Mouse (Mus musculus): ENCODE data around the gene Atp6v0a2. TPM values are rescaled to one million over a fixed set of nuclear protein-coding genes. Genes with fewer than 3 reads are reported as not detected.

The Atp6v0a2 gene
- polyA plus RNA-seq (2021; fragmentation: Nextera tagmentation): 19.3 and 25.1 TPM in 2 replicates
- long read RNA-seq, experiment 1, full-length matches to known transcripts: 43 of 57 reads
- long read RNA-seq, experiment 1, partial matches to known transcripts: 7 of 57 reads
- long read RNA-seq, experiment 1, other reads (novel, unspliced or antisense): 7 of 57 reads
- long read RNA-seq, experiment 2, full-length matches to known transcripts: 293 of 349 reads
- long read RNA-seq, experiment 2, partial matches to known transcripts: 15 of 349 reads
- long read RNA-seq, experiment 2, other reads (novel, unspliced or antisense): 41 of 349 reads

DNA sequence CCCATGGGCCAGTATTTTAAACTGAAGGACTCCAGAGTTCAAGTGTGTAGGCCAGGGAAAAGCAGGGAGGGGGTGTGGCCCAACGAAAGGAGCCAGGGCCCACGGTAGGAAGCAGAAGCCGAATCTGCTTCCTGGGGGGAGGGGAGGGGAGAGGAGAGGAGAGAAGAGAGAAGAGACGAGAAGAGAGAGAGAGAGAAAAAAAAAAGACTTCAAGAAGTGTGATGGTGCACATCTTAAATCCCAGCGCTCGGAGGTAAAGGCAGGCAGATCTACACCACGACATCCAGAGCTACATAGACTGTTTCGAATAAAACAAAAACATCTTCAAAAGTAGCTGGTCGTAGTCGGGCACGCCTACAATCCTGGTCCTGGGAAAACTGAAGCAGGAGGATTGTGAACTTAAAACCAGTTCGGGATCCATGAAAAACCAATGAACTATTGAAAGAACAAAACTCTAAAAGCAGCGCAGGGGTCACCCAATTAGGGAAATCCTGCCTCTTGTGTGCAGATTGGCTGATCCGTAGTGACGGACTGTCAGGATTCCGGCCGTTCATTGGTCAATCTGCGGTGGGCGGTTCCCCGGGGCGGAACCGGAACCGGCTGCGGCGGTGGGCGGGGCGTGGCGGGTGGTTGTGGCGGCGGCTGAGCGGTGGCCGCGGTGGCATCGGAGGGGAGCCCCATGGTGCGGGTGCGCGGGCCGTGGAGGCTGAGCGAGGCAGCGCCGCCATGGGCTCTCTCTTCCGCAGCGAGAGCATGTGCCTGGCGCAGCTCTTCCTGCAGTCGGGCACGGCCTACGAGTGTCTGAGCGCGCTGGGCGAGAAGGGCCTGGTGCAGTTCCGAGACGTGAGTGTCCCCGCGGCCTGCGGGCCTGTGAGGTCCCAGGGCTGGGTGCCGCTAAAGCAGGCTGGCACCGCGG, at the start of gene Atp6v0a2:
Gene Atp6v0a2, plus strand, starts transcription at position 129 of the 916 bp plus-strand sequence.

DNA sequence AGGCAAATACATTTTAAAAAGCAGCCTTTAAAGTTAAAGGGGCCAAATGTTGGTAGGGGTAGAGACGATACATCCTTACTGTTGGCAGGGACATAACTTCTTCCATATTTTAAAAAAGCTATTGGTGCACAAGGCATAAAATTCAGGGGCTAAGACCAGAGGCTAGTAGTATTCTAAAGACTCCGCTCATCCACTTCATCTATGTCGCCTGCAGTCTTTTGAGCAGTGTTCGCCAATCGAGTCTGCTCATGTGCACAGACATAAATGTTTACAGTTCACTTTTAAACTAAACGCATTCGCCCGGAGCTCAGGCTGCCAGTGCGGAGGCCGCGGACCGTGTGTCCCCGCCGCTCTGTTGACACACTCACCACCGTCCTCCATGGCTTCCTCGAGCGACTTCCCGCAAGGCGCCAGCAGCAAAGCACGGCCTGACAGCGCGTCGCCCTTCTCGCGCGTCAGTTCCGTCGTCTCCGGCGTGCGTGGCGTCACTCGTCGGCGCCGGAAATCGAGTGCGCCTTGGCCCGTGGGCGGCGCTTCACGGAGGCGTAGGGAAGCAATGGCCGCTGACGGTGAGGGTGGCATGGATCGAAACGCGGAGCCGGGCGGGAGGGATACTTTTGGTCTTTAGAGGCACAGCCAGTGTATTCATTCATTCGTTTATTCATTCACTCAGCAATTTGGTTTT, 49.6 kb upstream of the Atp6v0a2 start, which contains the start of the genes Eif2b1 and Gtf2h3:
Gene Eif2b1, minus strand, starts transcription at position 499 of the 685 bp plus-strand sequence.
Gene Gtf2h3, plus strand, starts transcription at position 508 of the 685 bp plus-strand sequence.

DNA sequence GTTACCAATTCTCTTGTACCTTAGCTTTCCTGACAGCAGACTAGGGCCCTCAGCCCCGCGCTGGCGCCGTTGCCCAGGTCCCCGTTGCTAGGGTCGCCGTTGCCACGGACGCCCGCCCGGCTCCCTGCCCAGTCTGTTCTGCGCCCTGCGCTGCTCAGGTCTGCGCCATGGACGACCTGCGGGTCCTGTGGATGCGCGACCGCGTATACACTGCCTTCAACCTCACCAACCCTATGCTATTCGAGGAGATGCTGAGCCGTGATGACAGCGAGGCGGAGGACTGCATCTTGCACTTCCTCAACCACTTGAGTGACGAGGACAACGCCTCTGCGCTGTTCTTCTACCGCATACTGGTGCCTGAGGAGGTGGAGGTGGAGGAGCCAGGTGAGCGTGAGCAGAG, 96.6 kb downstream of the Atp6v0a2 start, which contains the start of gene Dnah10:
Gene Dnah10, plus strand, starts transcription at position 89 of the 400 bp plus-strand sequence.

Other genes starting within 250 kb of the Atp6v0a2 start
- 52.9 and 53.6 TPM in 2 replicates for gene Sbno1, start 202.6 kb upstream of the Atp6v0a2 start, polyA plus RNA-seq (2021; fragmentation: Nextera tagmentation)
- gene Kmt5a, start 188.6 kb upstream of the Atp6v0a2 start, polyA plus RNA-seq (2021; fragmentation: Nextera tagmentation): 4.9 and 5.2 TPM in 2 replicates
- gene Rilpl2, start 150.2 kb upstream of the Atp6v0a2 start, polyA plus RNA-seq (2021; fragmentation: Nextera tagmentation): 31.8 and 35.4 TPM in 2 replicates
- gene Snrnp35, start 145.4 kb upstream of the Atp6v0a2 start, polyA plus RNA-seq (2021; fragmentation: Nextera tagmentation): 5.9 and 7.7 TPM in 2 replicates
- 15.0 and 15.5 TPM in 2 replicates for gene Rilpl1, start 97.2 kb upstream of the Atp6v0a2 start, polyA plus RNA-seq (2021; fragmentation: Nextera tagmentation)
- 240 and 241 TPM in 2 replicates for gene Tmed2, start 87.9 kb upstream of the Atp6v0a2 start, polyA plus RNA-seq (2021; fragmentation: Nextera tagmentation)
- 11.7 and 11.9 TPM in 2 replicates for gene Ddx55, start 75.7 kb upstream of the Atp6v0a2 start, polyA plus RNA-seq (2021; fragmentation: Nextera tagmentation)
- gene Eif2b1, start 49.4 kb upstream of the Atp6v0a2 start, polyA plus RNA-seq (2021; fragmentation: Nextera tagmentation): 39.6 and 40.4 TPM in 2 replicates
- gene Gtf2h3, start 49.4 kb upstream of the Atp6v0a2 start, polyA plus RNA-seq (2021; fragmentation: Nextera tagmentation): 17.8 and 19.3 TPM in 2 replicates
- gene Dnah10, start 96.5 kb downstream of the Atp6v0a2 start, polyA plus RNA-seq (2021; fragmentation: Nextera tagmentation): 0.14 and 0.31 TPM in 2 replicates
- gene Ccdc92, start 233.8 kb downstream of the Atp6v0a2 start, polyA plus RNA-seq (2021; fragmentation: Nextera tagmentation): 113 and 118 TPM in 2 replicates
- 39.2 and 59.6 TPM in 2 replicates for gene Zfp664, start 234.1 kb downstream of the Atp6v0a2 start, polyA plus RNA-seq (2021; fragmentation: Nextera tagmentation)

All from layer of hippocampus, adult 6 months (tissue).